Mouse (Mus musculus) small intestine, adult 2 months (tissue): ENCODE measurements around the gene Rassf8. TPM values are rescaled to one million over a fixed set of nuclear protein-coding genes. Genes with fewer than 3 reads are reported as not detected.
A peak's percentile ranks its signal among the peaks of the same experiment; 100 is the strongest.

Experiments used
- H3K27ac ChIP-seq: fragments of 200-500 bp; 2 replicates; pipeline ENCODE4 v1.5.1; 2012; ENCODE audit warnings: low read depth, low read length, control low read depth, inconsistent platforms; ENCODE audit not compliant: insufficient read depth
- H3K27me3 ChIP-seq: fragments of 200-500 bp; 2 replicates; pipeline ENCODE4 v1.6.1; 2012; ENCODE audit warnings: mild to moderate bottlenecking, moderate library complexity, low read length, inconsistent platforms; ENCODE audit not compliant: control insufficient read depth, insufficient read depth
- H3K36me3 ChIP-seq: fragments of 200-500 bp; 2 replicates; pipeline ENCODE4 v1.6.1; 2012; ENCODE audit warnings: mild to moderate bottlenecking, low read length, control low read depth, inconsistent platforms; ENCODE audit not compliant: control insufficient read depth, insufficient read depth
- H3K4me1 ChIP-seq: fragments of 200-500 bp; 2 replicates; pipeline ENCODE4 v1.6.1; 2012; ENCODE audit warnings: low read length, inconsistent platforms, mixed read lengths; ENCODE audit not compliant: control insufficient read depth, insufficient read depth, insufficient read length
- H3K4me3 ChIP-seq: fragments of 200-500 bp; 2 replicates; pipeline ENCODE4 v1.5.1; 2012; ENCODE audit warnings: low read depth, mild to moderate bottlenecking, control low read depth, inconsistent platforms, low read length, moderate library complexity
- CTCF ChIP-seq: fragments of 200-500 bp; IDR thresholded peaks from 2 replicates; pipeline ENCODE4 v1.5.1; 2012; ENCODE audit warnings: low read depth, mild to moderate bottlenecking, control low read depth, inconsistent platforms, low read length, moderate library complexity, mixed read lengths; ENCODE audit not compliant: insufficient replicate concordance, insufficient read length; ENCODE audit errors: extremely low read depth
- POLR2A ChIP-seq: fragments of 200-500 bp; IDR thresholded peaks from 2 replicates; pipeline ENCODE4 v1.6.1; 2012; ENCODE audit warnings: low read depth, mild to moderate bottlenecking, control low read depth, inconsistent platforms, low read length, moderate library complexity
- WGBS: fragments of 180-500 bp; shearing (Covaris S2); methylation state at CpG from one replicate; pipeline ENCODE4 v1.1.7; 2018; 5-methylcytosine and 5-hydroxymethylcytosine counted together
- polyA plus RNA-seq: library from polyadenylated mRNA; depleted of rRNA; stranded (reverse); fragments of >200 nt; gene quantifications from 2 replicates; pipeline ENCODE4 v1.2.3, GENCODE M21; 2012; rRNA removed

The Rassf8 gene
- polyA plus RNA-seq: 1.1 and 1.3 TPM in 2 replicates

DNA sequence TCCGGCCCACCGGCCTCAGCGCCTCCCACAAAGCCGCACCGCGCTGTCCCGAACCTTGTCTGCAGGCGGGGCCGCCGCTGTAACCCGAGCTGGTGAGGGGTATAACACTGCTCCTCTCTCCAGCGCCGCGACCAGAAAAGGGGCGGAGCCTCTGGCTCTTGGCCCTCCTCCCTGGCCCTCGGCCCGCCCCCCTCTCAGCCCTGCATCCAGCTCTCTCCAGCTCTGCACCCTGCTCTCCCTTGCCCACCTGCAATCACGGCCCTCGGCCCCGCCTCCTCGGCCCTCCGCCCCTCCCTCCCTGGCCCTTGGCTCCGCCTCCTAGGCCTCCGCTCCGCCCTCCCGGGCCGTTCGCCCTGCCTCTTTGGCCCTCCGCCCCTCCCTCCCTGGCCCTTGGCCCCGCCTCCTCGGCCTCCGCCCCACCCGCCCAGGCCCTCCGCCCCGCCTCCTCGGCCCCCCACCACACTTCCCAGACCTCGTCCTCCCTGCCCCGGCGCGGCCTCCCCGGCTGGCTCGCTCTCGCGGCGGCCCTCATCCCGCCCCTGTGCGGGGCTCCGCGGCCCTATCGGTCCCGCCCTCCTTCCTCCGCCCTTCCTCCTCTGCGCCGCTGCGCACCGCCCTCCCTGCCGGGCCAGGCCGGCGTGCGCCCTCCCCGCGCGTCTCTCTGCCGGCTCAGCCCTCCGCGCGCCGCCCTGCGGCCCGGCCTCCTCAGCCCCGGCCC is at the start of gene Rassf8:
Gene Rassf8 (plus strand): TSS at position 617 of the 718 bp plus-strand sequence.
- peaks cover 4% of the 10 kb centered on the region; the same call in 1 of the 2 replicates for H3K4me1 ChIP-seq
- TF ChIP-seq POLR2A (no peak), CTCF (no peak)

DNA sequence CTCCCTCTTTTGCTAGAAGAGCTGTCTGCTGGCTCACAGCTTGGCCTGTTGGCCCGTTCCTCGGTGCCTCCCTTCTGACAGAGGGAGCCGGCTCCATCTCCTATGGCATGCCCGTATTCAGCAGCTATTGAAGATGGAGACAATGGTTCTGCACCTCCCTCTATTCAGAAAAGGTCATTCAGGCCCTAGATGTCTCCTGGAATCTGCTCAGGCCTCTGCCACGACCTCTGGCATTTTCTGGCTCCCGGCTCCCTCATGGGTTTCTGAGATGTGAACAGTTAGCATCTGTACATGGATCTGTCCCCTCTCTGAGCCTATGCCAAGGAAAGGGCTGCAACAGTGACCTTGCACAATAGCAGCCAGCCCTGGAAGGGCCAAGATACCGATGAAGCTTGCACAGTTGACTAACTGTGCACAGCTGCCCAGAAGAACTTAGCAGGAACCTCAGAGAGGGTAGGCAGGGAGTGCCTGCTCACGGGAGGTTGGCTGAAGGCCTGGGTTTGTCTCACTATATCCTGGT is 45.5 kb upstream of the Rassf8 start:
- Histone ChIP-seq H3K27ac (no peak overlapping the region), H3K4me3 (no peak overlapping the region), H3K27me3 (no peaks in the 10 kb centered on the region), H3K4me1 (no peaks in the 10 kb centered on the region), H3K36me3 (no peaks in the 10 kb centered on the region)
- TF ChIP-seq POLR2A (no peak), CTCF (no peak)
- WGBS: 62% methylated on average over 8 of the region's 8 CpGs

More for the DNA sequence above, at the start of gene Rassf8:
- H3K27ac ChIP-seq: peak within 1 kb of the TSS; percentile 8; the same call in 1 of the 2 replicates
- peak within 1 kb of the TSS; percentile 68 for H3K4me3 ChIP-seq
- WGBS: under 1% methylated on average over 64 of the region's 71 CpGs
- no peaks in the 10 kb centered on the region for H3K36me3 ChIP-seq
- peaks cover 20% of the 10 kb centered on the region for H3K27me3 ChIP-seq

DNA sequence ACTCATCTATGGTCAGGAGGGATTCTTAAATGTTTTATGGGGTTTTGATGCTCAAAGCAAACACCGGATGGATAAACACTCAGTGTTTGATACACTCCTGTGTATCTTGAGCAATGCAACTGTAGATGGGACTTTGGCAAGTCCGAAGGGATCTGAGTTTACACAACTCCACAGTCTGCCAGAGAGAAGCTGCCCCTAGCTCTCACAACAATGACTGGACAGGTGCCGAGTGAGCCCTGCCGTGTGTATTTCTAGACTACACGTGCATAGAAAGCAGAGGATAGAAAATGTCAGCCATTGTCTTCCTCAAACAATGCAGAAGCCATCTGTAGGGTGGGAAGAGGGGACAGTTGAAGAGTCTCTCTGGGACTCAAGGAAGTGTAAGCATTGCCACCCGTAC is 42.9 kb upstream of the Rassf8 start:
- no peak for TF ChIP-seq CTCF
- no peak overlapping the region for H3K4me3 ChIP-seq
- H3K36me3 ChIP-seq: no peaks in the 10 kb centered on the region
- no peak overlapping the region for H3K27ac ChIP-seq
- 76% methylated on average over 6 of the region's 6 CpGs for WGBS
- H3K27me3 ChIP-seq: no peaks in the 10 kb centered on the region
- H3K4me1 ChIP-seq: no peaks in the 10 kb centered on the region

DNA sequence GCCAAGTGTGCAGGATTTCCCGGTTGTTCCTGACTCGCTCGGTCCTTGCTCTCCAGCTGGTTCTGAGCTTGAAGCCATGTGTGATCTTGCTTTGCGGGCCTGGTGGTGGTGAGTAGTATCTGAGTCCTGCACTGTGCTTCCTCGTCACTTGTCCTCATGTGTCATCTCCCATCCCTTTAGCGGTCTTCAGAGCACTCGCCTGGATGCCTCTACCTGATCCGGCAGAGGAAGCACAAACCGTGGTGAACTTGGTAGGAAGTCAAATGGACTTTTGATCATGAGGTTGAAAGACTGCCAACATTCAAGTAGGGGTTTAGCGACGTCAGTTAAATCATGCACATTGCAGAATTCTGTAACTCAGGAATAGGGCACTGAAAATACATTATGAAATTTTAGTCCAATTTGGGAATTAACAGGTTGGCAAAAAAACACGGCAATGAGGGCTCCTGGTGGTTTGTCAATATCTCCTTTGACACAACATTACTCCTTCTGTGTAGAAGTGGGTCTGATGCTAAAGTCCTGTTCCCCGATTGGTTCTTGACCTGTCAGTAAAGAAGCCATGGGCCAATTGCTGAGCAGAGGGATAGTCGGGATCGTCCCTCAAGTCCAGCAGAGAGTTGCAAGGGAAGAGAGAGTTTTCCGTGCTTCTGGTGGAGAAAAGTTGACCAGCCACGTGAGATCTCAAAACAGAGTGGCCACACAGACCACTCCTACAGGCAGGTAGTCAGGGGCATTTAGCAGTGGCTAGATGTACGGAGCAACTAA is 36.4 kb upstream of the Rassf8 start:
- H3K27me3 ChIP-seq: no peaks in the 10 kb centered on the region
- no peaks in the 10 kb centered on the region for H3K4me1 ChIP-seq
- 75% methylated on average over 18 of the region's 18 CpGs for WGBS
- no peaks in the 10 kb centered on the region for H3K36me3 ChIP-seq
- H3K27ac ChIP-seq: no peak overlapping the region
- no peak overlapping the region for H3K4me3 ChIP-seq
- TF ChIP-seq POLR2A: no peak

DNA sequence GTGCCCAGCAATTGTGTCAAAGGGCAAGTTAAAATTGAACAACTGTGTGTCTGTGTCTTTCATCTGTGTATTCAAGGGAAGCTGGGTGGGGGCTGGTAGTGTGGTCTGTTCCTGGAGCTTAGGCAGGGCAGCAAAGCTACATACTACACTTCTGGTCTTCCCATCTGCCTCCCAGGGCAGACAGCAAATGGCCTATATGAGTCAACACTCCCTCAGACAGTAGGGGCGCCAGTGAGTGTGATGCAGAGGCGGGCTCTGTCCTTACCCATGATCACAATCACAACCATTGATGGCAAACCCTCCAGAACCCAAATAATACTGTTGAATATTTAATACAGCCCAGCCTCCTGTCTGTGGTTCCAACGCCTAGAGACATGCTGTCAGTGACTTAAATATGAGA is 35.8 kb upstream of the Rassf8 start:
- WGBS: 77% methylated on average over 3 of the region's 3 CpGs
- no peak for TF ChIP-seq POLR2A
- TF ChIP-seq CTCF: no peak
- no peak overlapping the region for H3K27ac ChIP-seq
- H3K36me3 ChIP-seq: no peaks in the 10 kb centered on the region
- no peak overlapping the region for H3K4me3 ChIP-seq
- H3K4me1 ChIP-seq: no peaks in the 10 kb centered on the region
- no peaks in the 10 kb centered on the region for H3K27me3 ChIP-seq

DNA sequence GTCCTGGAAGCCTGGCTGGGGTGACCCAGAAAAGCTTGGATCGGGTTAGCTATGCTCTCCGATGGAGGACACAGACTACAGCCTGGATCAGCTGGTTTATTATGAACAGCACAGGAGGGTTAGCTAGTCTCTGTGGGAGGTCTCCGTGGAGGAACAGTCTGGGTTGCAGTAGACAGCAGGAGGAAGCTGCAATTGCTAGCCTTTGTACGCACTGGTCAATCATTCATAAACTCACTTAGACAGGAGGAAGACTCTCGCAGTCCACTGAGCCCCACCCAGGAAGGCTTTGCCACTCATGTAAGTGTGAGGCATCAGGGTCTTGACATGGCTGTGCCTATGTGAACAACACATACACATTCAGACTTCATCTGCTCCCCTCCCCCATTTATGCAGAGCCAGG is 35.2 kb upstream of the Rassf8 start:
- no peak overlapping the region for H3K4me3 ChIP-seq
- H3K27me3 ChIP-seq: no peaks in the 10 kb centered on the region
- no peaks in the 10 kb centered on the region for H3K36me3 ChIP-seq
- TF ChIP-seq CTCF (no peak), POLR2A (no peak)
- no peak overlapping the region for H3K27ac ChIP-seq
- H3K4me1 ChIP-seq: no peaks in the 10 kb centered on the region
- WGBS: 63% methylated on average over 5 of the region's 5 CpGs

DNA sequence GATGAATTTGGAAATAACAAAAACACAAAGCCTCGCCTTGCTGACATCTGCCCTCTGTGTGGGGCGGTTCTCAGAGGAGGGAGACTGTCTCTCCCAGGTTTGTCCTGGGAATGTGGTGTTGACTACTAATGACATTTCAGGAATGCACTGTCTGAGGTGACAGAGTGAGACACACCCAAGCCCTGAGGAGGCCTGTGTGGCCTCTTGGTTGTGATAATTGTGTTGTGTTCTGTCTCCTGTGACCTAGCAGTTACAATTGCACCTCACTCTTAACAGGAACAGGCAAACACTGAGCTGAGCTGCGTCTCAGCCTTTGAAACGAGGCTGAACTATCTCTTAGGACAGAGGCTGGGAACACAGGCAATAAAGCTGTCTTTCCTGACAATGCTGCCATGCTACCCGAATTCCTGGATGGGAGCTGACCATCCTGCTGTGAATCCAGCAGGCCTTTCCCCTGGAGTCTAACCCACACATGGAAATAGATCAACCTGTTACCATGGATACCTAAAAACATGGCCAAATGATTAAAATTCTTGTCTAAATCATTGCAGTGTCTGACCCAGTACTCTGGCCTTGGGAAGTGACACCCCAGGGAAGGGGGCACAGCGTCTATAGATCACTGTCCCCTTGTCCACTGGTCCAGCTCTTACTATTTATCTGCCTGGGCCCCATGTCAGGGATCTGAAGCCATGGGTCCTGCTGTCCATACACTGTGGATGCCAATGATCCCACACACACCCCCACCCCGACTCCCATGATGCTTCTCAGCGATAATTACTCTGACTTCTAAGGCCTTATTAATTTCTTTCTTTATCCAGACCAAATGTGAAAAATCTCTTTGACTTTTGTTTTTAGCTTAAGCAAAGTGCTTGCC is 33.1 kb upstream of the Rassf8 start:
- Histone ChIP-seq H3K4me1 (no peaks in the 10 kb centered on the region), H3K27ac (no peak overlapping the region), H3K27me3 (no peaks in the 10 kb centered on the region), H3K4me3 (no peak overlapping the region), H3K36me3 (no peaks in the 10 kb centered on the region)
- WGBS: 49% methylated on average over 8 of the region's 8 CpGs
- TF ChIP-seq POLR2A (no peak), CTCF (no peak)
